Mouse (Mus musculus): ENCODE results near the gene Plekhg5. TPM values are rescaled to one million over a fixed set of nuclear protein-coding genes. Genes with fewer than 3 reads are reported as not detected.
A peak's percentile ranks its signal among the peaks of the same experiment; 100 is the strongest.

The Plekhg5 gene
- polyA plus RNA-seq, 1 experiment, result 5.5 TPM

GRCm38 (mm10) chr4:152083611-152084220 is 11.4 kb downstream of the Plekhg5 start:
- Histone ChIP-seq H3K9me3 (peaks cover 5% of the 10 kb centered on the region; the same call in 1 of the 2 replicates), H3K4me1 (peaks cover 25% of the 10 kb centered on the region), H3K4me3 (replicated peaks) (no peak overlapping the region), H3K27me3 (replicated peaks) (peaks cover 54% of the 10 kb centered on the region), H3K36me3 (replicated peaks; ENCODE audit: low read length) (no peaks in the 10 kb centered on the region)
- TF ChIP-seq FLI1 (IDR thresholded peaks at IDR 0.05; ENCODE audit: low read length) (no peak), GATA1 (IDR thresholded peaks at IDR 0.05; ENCODE audit: borderline replicate concordance, low read length) (no peak)

GRCm38 (mm10) chr4:152084616-152085015 is 12.3 kb downstream of the Plekhg5 start:
- H3K27me3 ChIP-seq (replicated peaks), result peaks cover 59% of the 10 kb centered on the region
- H3K4me3 ChIP-seq (replicated peaks), result no peak overlapping the region
- peaks cover 5% of the 10 kb centered on the region; the same call in 1 of the 2 replicates for H3K9me3 ChIP-seq
- TF ChIP-seq FLI1 (IDR thresholded peaks at IDR 0.05; ENCODE audit: low read length) (no peak), GATA1 (IDR thresholded peaks at IDR 0.05; ENCODE audit: borderline replicate concordance, low read length) (no peak)
- H3K4me1 ChIP-seq, result peaks cover 28% of the 10 kb centered on the region
- H3K36me3 ChIP-seq (replicated peaks; ENCODE audit: low read length), result no peaks in the 10 kb centered on the region

GRCm38 (mm10) chr4:152086505-152087210 is 14.4 kb downstream of the Plekhg5 start:
- Histone ChIP-seq H3K4me1 (peaks cover 36% of the 10 kb centered on the region), H3K36me3 (replicated peaks; ENCODE audit: low read length) (no peaks in the 10 kb centered on the region), H3K27me3 (replicated peaks) (peaks cover 60% of the 10 kb centered on the region), H3K9me3 (peaks cover 5% of the 10 kb centered on the region; the same call in 1 of the 2 replicates), H3K4me3 (replicated peaks) (peak overlapping the region; percentile 93)
- no peak for TF ChIP-seq GATA1 (IDR thresholded peaks at IDR 0.05; ENCODE audit: borderline replicate concordance, low read length)
- TF ChIP-seq FLI1 (IDR thresholded peaks at IDR 0.05; ENCODE audit: low read length), result no peak

- Histone ChIP-seq H3K27me3 (replicated peaks) (peaks cover 63% of the 10 kb centered on the region), H3K4me1 (peaks cover 40% of the 10 kb centered on the region), H3K36me3 (replicated peaks; ENCODE audit: low read length) (no peaks in the 10 kb centered on the region), H3K4me3 (replicated peaks) (peak overlapping the region; percentile 93), H3K9me3 (peaks cover 5% of the 10 kb centered on the region; the same call in 1 of the 2 replicates)
- TF ChIP-seq GATA1 (IDR thresholded peaks at IDR 0.05; ENCODE audit: borderline replicate concordance, low read length) (no peak), FLI1 (IDR thresholded peaks at IDR 0.05; ENCODE audit: low read length) (no peak)
Measured at GRCm38 (mm10) chr4:152087211-152088081, 15.1 kb downstream of the Plekhg5 start.

- peak overlapping the region; percentile 1 for H3K4me3 ChIP-seq (replicated peaks)
Measured at GRCm38 (mm10) chr4:152088133-152088532, 15.8 kb downstream of the Plekhg5 start.

GRCm38 (mm10) chr4:152088556-152089120 is 16.3 kb downstream of the Plekhg5 start:
- peaks cover 5% of the 10 kb centered on the region; the same call in 1 of the 2 replicates for H3K9me3 ChIP-seq
- H3K4me1 ChIP-seq, result peaks cover 50% of the 10 kb centered on the region
- no peak overlapping the region for H3K4me3 ChIP-seq (replicated peaks)
- H3K27me3 ChIP-seq (replicated peaks), result peaks cover 61% of the 10 kb centered on the region
- no peak for TF ChIP-seq FLI1 (IDR thresholded peaks at IDR 0.05; ENCODE audit: low read length)
- TF ChIP-seq GATA1 (IDR thresholded peaks at IDR 0.05; ENCODE audit: borderline replicate concordance, low read length), result no peak
- H3K36me3 ChIP-seq (replicated peaks; ENCODE audit: low read length), result no peaks in the 10 kb centered on the region

More at GRCm38 (mm10) chr4:152088133-152088532, 15.8 kb downstream of the Plekhg5 start:
- peaks cover 47% of the 10 kb centered on the region for H3K4me1 ChIP-seq
- H3K36me3 ChIP-seq (replicated peaks; ENCODE audit: low read length), result no peaks in the 10 kb centered on the region
- H3K9me3 ChIP-seq, result peaks cover 5% of the 10 kb centered on the region; the same call in 1 of the 2 replicates
- peaks cover 65% of the 10 kb centered on the region for H3K27me3 ChIP-seq (replicated peaks)
- TF ChIP-seq FLI1 (IDR thresholded peaks at IDR 0.05; ENCODE audit: low read length), result no peak
- no peak for TF ChIP-seq GATA1 (IDR thresholded peaks at IDR 0.05; ENCODE audit: borderline replicate concordance, low read length)

GRCm38 (mm10) chr4:152090191-152090590 is 17.9 kb downstream of the Plekhg5 start:
- H3K36me3 ChIP-seq (replicated peaks; ENCODE audit: low read length), result no peaks in the 10 kb centered on the region
- no peak overlapping the region for H3K4me3 ChIP-seq (replicated peaks)
- peaks cover 53% of the 10 kb centered on the region for H3K4me1 ChIP-seq
- H3K27me3 ChIP-seq (replicated peaks), result peaks cover 46% of the 10 kb centered on the region
- TF ChIP-seq GATA1 (IDR thresholded peaks at IDR 0.05; ENCODE audit: borderline replicate concordance, low read length), result no peak
- no peak for TF ChIP-seq FLI1 (IDR thresholded peaks at IDR 0.05; ENCODE audit: low read length)
- H3K9me3 ChIP-seq, result peaks cover 5% of the 10 kb centered on the region; the same call in 1 of the 2 replicates

- H3K4me1 ChIP-seq, result peaks cover 58% of the 10 kb centered on the region
- no peaks in the 10 kb centered on the region for H3K36me3 ChIP-seq (replicated peaks; ENCODE audit: low read length)
- no peaks in the 10 kb centered on the region for H3K9me3 ChIP-seq
- TF ChIP-seq FLI1 (IDR thresholded peaks at IDR 0.05; ENCODE audit: low read length) (no peak), GATA1 (IDR thresholded peaks at IDR 0.05; ENCODE audit: borderline replicate concordance, low read length) (no peak)
- H3K27me3 ChIP-seq (replicated peaks), result peaks cover 30% of the 10 kb centered on the region
- H3K4me3 ChIP-seq (replicated peaks), result peak overlapping the region; percentile 7
Measured at GRCm38 (mm10) chr4:152092751-152093293, 20.5 kb downstream of the Plekhg5 start.

GRCm38 (mm10) chr4:152094233-152094632 is 21.9 kb downstream of the Plekhg5 start:
- Histone ChIP-seq H3K4me1 (peaks cover 51% of the 10 kb centered on the region), H3K9me3 (no peaks in the 10 kb centered on the region), H3K27me3 (replicated peaks) (peaks cover 25% of the 10 kb centered on the region)

More at GRCm38 (mm10) chr4:152094233-152094632, 21.9 kb downstream of the Plekhg5 start:
- Histone ChIP-seq H3K36me3 (replicated peaks; ENCODE audit: low read length) (no peaks in the 10 kb centered on the region), H3K4me3 (replicated peaks) (no peak overlapping the region)
- no peak for TF ChIP-seq FLI1 (IDR thresholded peaks at IDR 0.05; ENCODE audit: low read length)
- no peak for TF ChIP-seq GATA1 (IDR thresholded peaks at IDR 0.05; ENCODE audit: borderline replicate concordance, low read length)
